Mouse (Mus musculus): ENCODE measurements around the gene Ptpn14. TPM values are rescaled to one million over a fixed set of nuclear protein-coding genes. Genes with fewer than 3 reads are reported as not detected.

The Ptpn14 gene
- 4.4 TPM for polyA plus RNA-seq (2014; fragmentation: Illumina TruSeq; extraction: RNeasy Lipid Tissue Mini Kit (QIAGEN cat#74804); ENCODE audit: low read depth, low replicate concordance)

GRCm38 (mm10) chr1:189727884-189728783 is at the start of gene Ptpn14:
Gene Ptpn14, plus strand, starts transcription at chr1:189728268.

GRCm38 (mm10) chr1:189687654-189688387 is 40.2 kb upstream of the Ptpn14 start, which contains the start of gene Cenpf:
Gene Cenpf, minus strand, starts transcription at chr1:189688086.

GRCm38 (mm10) chr1:189921818-189922592 is 193.9 kb downstream of the Ptpn14 start, which contains the start of gene Smyd2:
Gene Smyd2, minus strand, starts transcription at chr1:189922363.

Other genes with a start within 250 kb of the Ptpn14 start
- gene Cenpf, start 40.2 kb upstream of the Ptpn14 start, polyA plus RNA-seq (2014; fragmentation: Illumina TruSeq; extraction: RNeasy Lipid Tissue Mini Kit (QIAGEN cat#74804); ENCODE audit: low read depth, low replicate concordance), result 9.7 TPM
- gene Smyd2, start 194.1 kb downstream of the Ptpn14 start, polyA plus RNA-seq (2014; fragmentation: Illumina TruSeq; extraction: RNeasy Lipid Tissue Mini Kit (QIAGEN cat#74804); ENCODE audit: low read depth, low replicate concordance), result 4.7 TPM